Mouse (Mus musculus): Measurements from ENCODE around the gene Filip1. TPM values are rescaled to one million over a fixed set of nuclear protein-coding genes. Genes with fewer than 3 reads are reported as not detected.
A peak's percentile ranks its signal among the peaks of the same experiment; 100 is the strongest.
"Not testable (repeated sequence)": the region's sequence is repeated elsewhere in the genome, so short reads cannot be mapped to it uniquely, and the experiment has no call there.

Gene Filip1
- polyA plus RNA-seq, 1 experiment = 1.7 TPM

DNA sequence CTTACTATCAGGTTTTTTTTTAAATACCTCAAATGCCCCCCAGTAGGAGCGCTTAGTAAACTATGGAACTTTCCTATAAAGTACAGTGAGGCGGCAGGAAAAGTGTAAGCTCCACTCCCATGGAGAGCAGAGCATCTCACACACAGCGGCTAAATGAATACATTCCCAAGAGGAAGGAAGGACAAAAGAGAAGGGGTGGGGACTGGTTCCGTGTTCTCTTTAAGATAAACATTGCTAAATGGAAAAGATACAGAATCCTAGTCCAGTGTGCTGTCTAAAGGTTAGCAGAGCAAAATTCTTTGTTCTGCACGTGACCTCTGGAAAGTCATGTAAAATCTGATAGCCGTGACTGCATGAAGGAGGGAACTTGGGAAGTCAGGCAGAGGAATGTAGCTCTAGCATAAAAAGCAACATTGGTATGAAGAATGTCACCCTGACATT lies 13.9 kb upstream of the Filip1 start:
- no peak for TF ChIP-seq CTCF (IDR thresholded peaks at IDR 0.05; ENCODE audit: extremely low read depth, insufficient read length, insufficient replicate concordance, low read depth, low read length)
- TF ChIP-seq POLR2A (IDR thresholded peaks at IDR 0.05; ENCODE audit: low read depth, low read length) = no peak
- 48% methylated on average over 6 of the region's 6 CpGs for WGBS
- no peaks in the 10 kb centered on the region for H3K27me3 ChIP-seq (ENCODE audit: control insufficient read depth, insufficient read depth, low read length)
- no peaks in the 10 kb centered on the region for H3K4me1 ChIP-seq (ENCODE audit: control insufficient read depth, insufficient read depth, insufficient read length, low read length)
- H3K27ac ChIP-seq (ENCODE audit: insufficient read depth, low read depth, low read length) = no peak overlapping the region
- no peak overlapping the region for H3K4me3 ChIP-seq (ENCODE audit: low read depth, low read length)
- no peaks in the 10 kb centered on the region for H3K36me3 ChIP-seq (ENCODE audit: control insufficient read depth, insufficient read depth, low read length)

- Histone ChIP-seq H3K27ac (ENCODE audit: insufficient read depth, low read depth, low read length) (no peak overlapping the region), H3K4me1 (ENCODE audit: control insufficient read depth, insufficient read depth, insufficient read length, low read length) (no peaks in the 10 kb centered on the region), H3K4me3 (ENCODE audit: low read depth, low read length) (no peak overlapping the region), H3K27me3 (ENCODE audit: control insufficient read depth, insufficient read depth, low read length) (no peaks in the 10 kb centered on the region), H3K36me3 (ENCODE audit: control insufficient read depth, insufficient read depth, low read length) (no peaks in the 10 kb centered on the region)
- TF ChIP-seq CTCF (IDR thresholded peaks at IDR 0.05; ENCODE audit: extremely low read depth, insufficient read length, insufficient replicate concordance, low read depth, low read length) (peak; percentile 43; the same call in 1 of the 2 replicates), POLR2A (IDR thresholded peaks at IDR 0.05; ENCODE audit: low read depth, low read length) (no peak)
- WGBS = 4% methylated on average over 2 of the region's 2 CpGs
Observed at GRCm38 (mm10) chr9:80026017-80026416, 13.4 kb upstream of the Filip1 start.

- H3K4me3 ChIP-seq (ENCODE audit: low read depth, low read length); H3K27me3 ChIP-seq (ENCODE audit: control insufficient read depth, insufficient read depth, low read length); H3K36me3 ChIP-seq (ENCODE audit: control insufficient read depth, insufficient read depth, low read length); H3K4me1 ChIP-seq (ENCODE audit: control insufficient read depth, insufficient read depth, insufficient read length, low read length); H3K27ac ChIP-seq (ENCODE audit: insufficient read depth, low read depth, low read length): not testable (repeated sequence)
- 88% methylated on average over 5 of the region's 5 CpGs for WGBS
Observed at GRCm38 (mm10) chr9:80025347-80025746, 12.7 kb upstream of the Filip1 start.

DNA sequence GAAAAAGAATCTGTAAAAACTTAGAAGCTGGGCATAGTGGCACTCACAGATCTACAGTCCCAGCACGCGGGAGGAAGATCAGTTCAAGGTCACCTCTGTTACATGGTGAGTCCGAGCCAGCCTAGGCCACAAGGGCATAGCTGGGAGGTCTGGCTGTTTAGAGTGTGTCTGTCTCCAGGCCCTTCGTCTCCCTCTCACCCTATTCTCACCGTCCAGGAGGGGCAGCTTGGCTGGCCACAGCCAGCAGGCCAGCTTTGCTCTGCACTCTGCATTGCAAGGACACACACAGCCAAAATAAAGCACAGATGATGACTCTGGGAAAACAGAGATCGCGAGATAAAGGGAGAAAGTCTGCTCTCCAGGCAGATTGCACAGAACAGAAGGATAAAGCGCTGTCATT lies 10.2 kb upstream of the Filip1 start:
- Histone ChIP-seq H3K36me3 (ENCODE audit: control insufficient read depth, insufficient read depth, low read length) (no peaks in the 10 kb centered on the region), H3K27ac (ENCODE audit: insufficient read depth, low read depth, low read length) (no peak overlapping the region), H3K4me3 (ENCODE audit: low read depth, low read length) (no peak overlapping the region), H3K4me1 (ENCODE audit: control insufficient read depth, insufficient read depth, insufficient read length, low read length) (no peaks in the 10 kb centered on the region), H3K27me3 (ENCODE audit: control insufficient read depth, insufficient read depth, low read length) (no peaks in the 10 kb centered on the region)
- no peak for TF ChIP-seq CTCF (IDR thresholded peaks at IDR 0.05; ENCODE audit: extremely low read depth, insufficient read length, insufficient replicate concordance, low read depth, low read length)
- WGBS = 72% methylated on average over 8 of the region's 8 CpGs

GRCm38 (mm10) chr9:80021648-80022047 lies 9.0 kb upstream of the Filip1 start:
- WGBS = 34% methylated on average over 1 of the region's 1 CpGs
- Histone ChIP-seq H3K36me3 (ENCODE audit: control insufficient read depth, insufficient read depth, low read length) (no peaks in the 10 kb centered on the region), H3K27ac (ENCODE audit: insufficient read depth, low read depth, low read length) (no peak overlapping the region), H3K4me1 (ENCODE audit: control insufficient read depth, insufficient read depth, insufficient read length, low read length) (no peaks in the 10 kb centered on the region), H3K4me3 (ENCODE audit: low read depth, low read length) (no peak overlapping the region), H3K27me3 (ENCODE audit: control insufficient read depth, insufficient read depth, low read length) (no peaks in the 10 kb centered on the region)
- TF ChIP-seq CTCF (IDR thresholded peaks at IDR 0.05; ENCODE audit: extremely low read depth, insufficient read length, insufficient replicate concordance, low read depth, low read length) (no peak), POLR2A (IDR thresholded peaks at IDR 0.05; ENCODE audit: low read depth, low read length) (no peak)

GRCm38 (mm10) chr9:80020429-80020828 lies 7.8 kb upstream of the Filip1 start:
- H3K4me3 ChIP-seq (ENCODE audit: low read depth, low read length) = no peak overlapping the region
- no peaks in the 10 kb centered on the region for H3K36me3 ChIP-seq (ENCODE audit: control insufficient read depth, insufficient read depth, low read length)
- no peaks in the 10 kb centered on the region for H3K4me1 ChIP-seq (ENCODE audit: control insufficient read depth, insufficient read depth, insufficient read length, low read length)
- TF ChIP-seq CTCF (IDR thresholded peaks at IDR 0.05; ENCODE audit: extremely low read depth, insufficient read length, insufficient replicate concordance, low read depth, low read length) = no peak
- TF ChIP-seq POLR2A (IDR thresholded peaks at IDR 0.05; ENCODE audit: low read depth, low read length) = no peak
- H3K27me3 ChIP-seq (ENCODE audit: control insufficient read depth, insufficient read depth, low read length) = no peaks in the 10 kb centered on the region
- WGBS = 41% methylated on average over 3 of the region's 3 CpGs
- H3K27ac ChIP-seq (ENCODE audit: insufficient read depth, low read depth, low read length) = no peak overlapping the region

- Histone ChIP-seq H3K4me1 (ENCODE audit: control insufficient read depth, insufficient read depth, insufficient read length, low read length) (no peaks in the 10 kb centered on the region), H3K4me3 (ENCODE audit: low read depth, low read length) (no peak overlapping the region), H3K27me3 (ENCODE audit: control insufficient read depth, insufficient read depth, low read length) (no peaks in the 10 kb centered on the region), H3K27ac (ENCODE audit: insufficient read depth, low read depth, low read length) (no peak overlapping the region), H3K36me3 (ENCODE audit: control insufficient read depth, insufficient read depth, low read length) (no peaks in the 10 kb centered on the region)
- TF ChIP-seq POLR2A (IDR thresholded peaks at IDR 0.05; ENCODE audit: low read depth, low read length) (no peak), CTCF (IDR thresholded peaks at IDR 0.05; ENCODE audit: extremely low read depth, insufficient read length, insufficient replicate concordance, low read depth, low read length) (no peak)
- 89% methylated on average over 13 of the region's 13 CpGs for WGBS
Observed at GRCm38 (mm10) chr9:80012016-80012415, 635 bp downstream of the Filip1 start.
